Mouse (Mus musculus): ENCODE results near the gene Ankrd31. TPM values are rescaled to one million over a fixed set of nuclear protein-coding genes. Genes with fewer than 3 reads are reported as not detected.

The Ankrd31 gene
- under 1 TPM; 0.10 to 0.12 TPM for polyA plus RNA-seq (2017; shearing (Covaris generic))

GRCm38 (mm10) chr13:96748109-96748845 lies at the start of gene Ankrd31:
Gene Ankrd31 (plus strand): TSS chr13:96748272.

GRCm38 (mm10) chr13:96923999-96924961 lies 176.2 kb downstream of the Ankrd31 start, which contains the start of gene Gcnt4:
Gene Gcnt4 (plus strand): TSS chr13:96924689.

Other genes starting within 250 kb of the Ankrd31 start
- gene Polk, start 205.7 kb upstream of the Ankrd31 start, polyA plus RNA-seq (2017; shearing (Covaris generic)) = 10 to 100 TPM; 19.1 to 19.4 TPM
- 10 to 100 TPM; 26.3 to 28.7 TPM for gene Col4a3bp, start 205.7 kb upstream of the Ankrd31 start, polyA plus RNA-seq (2017; shearing (Covaris generic))
- gene Hmgcr, start 77.3 kb upstream of the Ankrd31 start, polyA plus RNA-seq (2017; shearing (Covaris generic)) = 10 to 100 TPM; 54.8 to 68.3 TPM
- gene Gcnt4, start 176.4 kb downstream of the Ankrd31 start, polyA plus RNA-seq (2017; shearing (Covaris generic)) = under 1 TPM in 1 of 2 experiments, not detected in 1; 0.16 TPM